Mouse (Mus musculus): ENCODE data around the gene Zbtb7b. TPM values are rescaled to one million over a fixed set of nuclear protein-coding genes. Genes with fewer than 3 reads are reported as not detected.
"Not testable (repeated sequence)": the region's sequence is repeated elsewhere in the genome, so short reads cannot be mapped to it uniquely, and the experiment has no call there.

The Zbtb7b gene
- 0.70 and 0.73 TPM in 2 replicates for polyA plus RNA-seq (2015; fragmentation: Nextera tagmentation; extraction: Ambion mirVana)

DNA sequence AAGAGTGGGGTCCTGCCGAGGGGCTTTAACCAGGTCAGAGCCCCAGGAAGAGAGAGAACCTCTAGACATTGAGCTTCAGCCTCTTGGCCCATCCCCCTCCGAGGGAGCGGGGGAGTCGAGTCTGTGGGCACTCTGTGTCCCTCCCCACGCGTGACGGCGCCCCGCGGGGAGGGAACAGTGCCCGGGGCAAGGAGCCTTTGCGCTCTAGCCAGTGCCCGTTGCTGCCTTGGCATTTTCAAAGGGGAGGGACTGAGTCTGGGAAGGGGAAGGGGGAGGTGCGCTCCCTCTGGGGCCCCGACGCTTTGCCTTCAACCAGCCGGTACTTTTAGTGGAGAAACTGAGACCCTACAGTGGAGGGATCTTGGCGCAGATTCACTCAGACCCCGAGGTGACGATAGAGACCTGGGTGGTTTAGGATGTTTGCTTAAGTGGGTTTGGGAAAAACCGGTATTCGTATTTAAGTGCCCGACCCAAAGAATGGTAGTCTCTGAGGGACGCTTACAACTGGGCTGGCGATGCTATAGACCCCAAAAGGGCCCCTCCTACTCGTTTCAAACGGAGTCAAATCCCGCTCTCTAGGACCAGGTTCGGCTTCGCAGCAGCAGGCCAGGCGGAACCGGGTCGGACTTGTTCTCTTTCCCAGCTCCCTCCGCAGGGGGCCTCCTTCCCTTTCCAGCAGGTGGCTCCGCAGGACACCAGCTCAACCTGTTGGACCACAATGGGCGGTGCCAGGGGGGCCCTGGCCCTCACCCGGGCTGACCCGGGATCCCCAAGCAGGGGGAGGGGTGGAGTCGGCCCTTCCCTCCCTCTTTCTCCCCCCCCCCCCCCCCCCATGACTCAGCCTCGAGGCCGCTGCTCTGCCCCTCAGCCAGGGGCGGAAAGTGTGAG, at the start of gene Zbtb7b:
TSS of gene Zbtb7b (minus strand) at position 771 of the 888 bp plus-strand sequence.
- Histone ChIP-seq H3K9me3 (no peaks in the 10 kb centered on the region), H3K27ac (peak within 1 kb of the TSS; percentile 58; the same call in 1 of the 2 replicates), H3K4me2 (peak within 1 kb of the TSS; percentile 99), H3K9ac (peak within 1 kb of the TSS; percentile 68), H3K27me3 (peaks cover 50% of the 10 kb centered on the region), H3K36me3 (no peaks in the 10 kb centered on the region; the same call in 1 of the 2 replicates), H3K4me3 (peak within 1 kb of the TSS; percentile 52), H3K4me1 (replicated peaks) (peaks cover 70% of the 10 kb centered on the region)
- WGBS, result 0% methylated on average over 39 of the region's 42 CpGs
- peak; percentile 53 for ATAC-seq (ENCODE audit: low FRiP score)

DNA sequence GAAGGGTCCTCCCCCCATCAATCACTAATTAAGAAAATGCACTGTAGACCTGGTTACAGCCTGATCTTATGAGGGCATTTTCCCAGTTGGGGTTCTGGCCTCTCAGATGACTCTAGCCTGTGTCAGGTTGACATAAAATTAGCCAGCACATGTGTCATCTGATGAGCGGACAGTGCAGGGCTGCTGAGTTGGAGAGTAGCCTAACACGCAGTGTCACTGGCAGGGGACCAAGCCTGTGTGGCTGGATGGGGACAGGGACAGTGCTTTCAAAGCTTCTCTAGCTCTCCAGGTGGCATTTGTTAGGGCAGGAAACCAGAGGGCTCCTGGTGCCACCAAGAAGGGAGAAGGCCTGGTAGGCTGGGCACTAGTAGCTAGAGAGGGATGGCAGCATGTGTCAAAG, 46.1 kb upstream of the Zbtb7b start:
- no peaks in the 10 kb centered on the region for H3K9me3 ChIP-seq
- ATAC-seq (ENCODE audit: low FRiP score), result no peak
- peaks cover 17% of the 10 kb centered on the region for H3K4me1 ChIP-seq (replicated peaks)
- WGBS, result 92% methylated on average over 2 of the region's 2 CpGs
- H3K27me3 ChIP-seq, result no peaks in the 10 kb centered on the region
- no peak overlapping the region for H3K27ac ChIP-seq
- H3K4me3 ChIP-seq, result no peak overlapping the region
- no peak overlapping the region for H3K4me2 ChIP-seq
- no peaks in the 10 kb centered on the region for H3K36me3 ChIP-seq
- no peak overlapping the region for H3K9ac ChIP-seq

DNA sequence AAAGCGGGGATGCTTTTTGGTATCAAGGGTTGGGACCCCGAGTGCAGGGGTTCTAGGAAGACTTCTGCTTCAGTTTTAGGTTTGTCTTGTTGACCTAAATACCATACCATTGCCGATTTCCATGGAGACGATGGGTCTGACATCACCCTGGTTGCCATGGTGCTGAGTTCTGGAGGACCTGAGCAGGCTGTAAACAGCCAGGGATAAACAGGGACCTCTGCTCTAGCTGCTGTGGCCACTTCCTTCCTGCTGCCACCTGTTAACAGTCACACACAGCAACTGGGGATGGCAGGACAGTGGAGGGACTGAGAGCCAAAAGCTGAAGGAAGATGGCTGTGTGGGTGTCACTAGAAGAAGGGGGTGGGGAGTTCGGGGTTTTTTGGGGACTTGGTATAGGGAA, 42.7 kb upstream of the Zbtb7b start:
- peaks cover 27% of the 10 kb centered on the region for H3K4me1 ChIP-seq (replicated peaks)
- peaks cover 28% of the 10 kb centered on the region for H3K36me3 ChIP-seq
- H3K27ac ChIP-seq, result no peak overlapping the region
- whole genome bisulfite sequencing, result 26% methylated on average over 5 of the region's 5 CpGs
- peak overlapping the region; percentile 46 for H3K4me2 ChIP-seq
- H3K9ac ChIP-seq, result peak overlapping the region; percentile 51; the same call in 1 of the 2 replicates
- H3K9me3 ChIP-seq, result no peaks in the 10 kb centered on the region
- H3K4me3 ChIP-seq, result peak overlapping the region; percentile 34
- no peaks in the 10 kb centered on the region for H3K27me3 ChIP-seq
- no peak for ATAC-seq (ENCODE audit: low FRiP score)

DNA sequence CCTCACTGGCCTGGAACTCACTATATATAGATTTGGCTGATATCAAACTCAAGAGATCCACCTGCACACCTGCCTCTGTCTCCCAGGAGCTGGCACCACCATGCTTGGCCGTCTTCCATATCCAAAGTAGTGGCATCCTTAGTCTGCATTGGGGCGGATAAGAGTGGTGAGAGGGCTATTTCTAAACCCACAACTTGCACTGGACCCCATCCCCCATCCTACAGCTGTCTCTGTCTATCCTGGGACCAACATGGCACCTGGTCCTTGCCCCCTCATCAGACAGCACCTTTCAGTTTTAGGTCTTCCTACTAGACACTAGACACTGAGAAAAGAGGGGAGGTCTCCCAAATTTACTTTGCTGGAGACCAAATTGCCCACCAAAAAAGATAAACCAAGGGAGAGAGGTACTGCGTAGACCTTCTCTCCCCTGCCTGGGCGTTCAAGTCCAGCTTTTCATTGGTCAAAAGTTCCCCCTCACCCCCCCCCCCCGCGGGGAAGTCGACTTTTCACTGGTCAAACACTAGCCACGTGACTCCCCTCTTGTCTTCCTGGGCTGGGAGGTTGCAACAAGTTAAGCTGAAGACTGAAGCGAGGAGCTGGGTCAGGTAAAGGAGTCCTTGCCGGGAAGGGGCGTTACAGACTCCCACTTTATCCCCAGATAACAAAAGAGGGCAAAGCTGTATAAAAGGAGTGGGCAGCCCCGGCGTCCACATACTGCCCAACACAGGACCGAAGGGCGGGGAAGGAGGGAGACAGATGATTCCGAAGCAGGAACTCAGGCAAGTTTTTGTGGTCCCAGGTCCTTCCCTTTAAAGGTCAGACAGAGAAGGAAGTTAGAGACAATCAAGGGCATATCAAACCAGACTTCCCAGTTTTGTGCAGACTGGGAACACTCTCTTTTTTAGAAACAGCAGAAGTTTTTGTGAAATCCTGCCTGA, 41.9 kb upstream of the Zbtb7b start, which contains the start of gene Pbxip1:
TSS of gene Pbxip1 (plus strand) at position 531 of the 938 bp plus-strand sequence.
- ATAC-seq (ENCODE audit: low FRiP score), result peak; percentile 64
- peak within 1 kb of the TSS; percentile 34 for H3K4me3 ChIP-seq
- H3K9ac ChIP-seq, result peak within 1 kb of the TSS; percentile 51; the same call in 1 of the 2 replicates
- peaks cover 34% of the 10 kb centered on the region for H3K4me1 ChIP-seq (replicated peaks)
- H3K27me3 ChIP-seq, result no peaks in the 10 kb centered on the region
- H3K4me2 ChIP-seq, result peak within 1 kb of the TSS; percentile 46
- H3K27ac ChIP-seq, result no peak within 1 kb of the TSS; the same call in 1 of the 2 replicates
- peaks cover 29% of the 10 kb centered on the region for H3K36me3 ChIP-seq
- WGBS, result 5% methylated on average over 16 of the region's 16 CpGs
- H3K9me3 ChIP-seq, result no peaks in the 10 kb centered on the region

DNA sequence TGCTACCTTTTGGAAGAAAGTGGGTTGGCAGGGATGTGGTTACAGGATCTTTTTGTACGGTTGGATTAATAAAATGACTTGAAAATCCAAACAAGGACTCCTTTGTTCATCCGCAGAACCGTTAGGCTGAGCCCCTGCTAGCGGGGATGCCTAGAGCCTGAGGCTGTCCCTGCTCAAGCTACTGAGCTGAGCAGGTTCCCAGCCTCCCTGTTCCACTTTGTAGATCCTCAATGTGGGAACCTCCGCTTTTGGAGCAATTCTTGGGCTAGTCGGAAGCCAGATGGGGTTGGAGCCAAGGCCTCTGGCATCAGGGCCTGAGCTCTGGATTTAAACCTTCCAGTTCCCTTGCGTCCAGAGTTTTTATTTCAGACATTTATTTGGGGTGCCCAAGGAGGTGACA, 40.5 kb upstream of the Zbtb7b start:
- no peak overlapping the region; the same call in 1 of the 2 replicates for H3K27ac ChIP-seq
- ATAC-seq (ENCODE audit: low FRiP score), result no peak
- peaks cover 44% of the 10 kb centered on the region for H3K4me1 ChIP-seq (replicated peaks)
- WGBS, result 69% methylated on average over 7 of the region's 7 CpGs
- H3K27me3 ChIP-seq, result no peaks in the 10 kb centered on the region
- no peaks in the 10 kb centered on the region for H3K9me3 ChIP-seq
- peaks cover 29% of the 10 kb centered on the region for H3K36me3 ChIP-seq
- no peak overlapping the region for H3K4me3 ChIP-seq
- no peak overlapping the region for H3K4me2 ChIP-seq
- no peak overlapping the region for H3K9ac ChIP-seq

DNA sequence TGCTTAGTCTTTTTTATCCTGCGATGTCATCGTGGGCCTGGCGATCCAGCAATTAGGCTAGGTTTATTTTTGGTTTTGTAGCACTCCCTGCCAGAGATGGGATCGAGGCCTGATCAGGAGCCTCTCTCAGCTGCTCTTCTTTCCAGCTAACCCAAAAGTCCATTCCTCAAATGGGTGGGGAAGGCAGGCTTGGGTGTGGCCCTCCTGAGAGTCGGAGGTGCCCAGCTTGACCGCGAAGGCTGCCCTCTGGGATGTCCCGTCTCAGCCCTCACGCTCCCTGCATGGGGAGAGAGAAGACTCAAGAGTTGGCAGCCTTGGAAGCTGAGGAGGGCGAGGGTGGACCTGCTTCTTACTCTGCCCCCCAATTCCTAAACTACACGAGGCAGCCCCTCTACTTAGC, 40.0 kb upstream of the Zbtb7b start:
- Histone ChIP-seq H3K36me3 (peaks cover 29% of the 10 kb centered on the region), H3K27me3 (no peaks in the 10 kb centered on the region), H3K4me2 (no peak overlapping the region), H3K27ac (no peak overlapping the region), H3K4me3 (no peak overlapping the region), H3K9me3 (no peaks in the 10 kb centered on the region), H3K9ac (no peak overlapping the region), H3K4me1 (replicated peaks) (peaks cover 44% of the 10 kb centered on the region)
- ATAC-seq (ENCODE audit: low FRiP score), result no peak
- WGBS, result 85% methylated on average over 11 of the region's 11 CpGs

DNA sequence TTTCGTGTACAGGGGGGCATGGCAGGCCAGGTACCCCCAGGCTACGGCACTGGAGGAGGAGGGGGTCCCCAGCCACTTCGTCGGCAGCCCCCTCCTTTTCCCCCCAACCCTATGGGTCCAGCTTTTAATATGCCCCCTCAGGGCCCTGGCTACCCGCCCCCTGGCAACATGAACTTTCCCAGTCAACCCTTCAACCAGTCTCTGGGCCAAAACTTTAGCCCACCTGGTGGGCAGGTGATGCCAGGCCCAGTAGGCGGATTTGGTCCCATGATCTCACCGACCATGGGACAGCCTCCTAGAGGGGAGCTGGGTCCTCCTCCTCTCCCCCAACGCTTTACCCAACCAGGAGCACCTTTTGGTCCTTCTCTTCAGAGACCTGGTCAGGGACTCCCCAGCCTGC, 38.0 kb upstream of the Zbtb7b start:
- no peak overlapping the region for H3K27ac ChIP-seq
- H3K4me2 ChIP-seq, result no peak overlapping the region
- no peak for ATAC-seq (ENCODE audit: low FRiP score)
- peaks cover 29% of the 10 kb centered on the region for H3K36me3 ChIP-seq
- H3K4me3 ChIP-seq, result no peak overlapping the region
- H3K27me3 ChIP-seq, result no peaks in the 10 kb centered on the region
- H3K4me1 ChIP-seq (replicated peaks), result peaks cover 41% of the 10 kb centered on the region
- WGBS, result 91% methylated on average over 8 of the region's 8 CpGs
- no peaks in the 10 kb centered on the region for H3K9me3 ChIP-seq
- no peak overlapping the region for H3K9ac ChIP-seq

DNA sequence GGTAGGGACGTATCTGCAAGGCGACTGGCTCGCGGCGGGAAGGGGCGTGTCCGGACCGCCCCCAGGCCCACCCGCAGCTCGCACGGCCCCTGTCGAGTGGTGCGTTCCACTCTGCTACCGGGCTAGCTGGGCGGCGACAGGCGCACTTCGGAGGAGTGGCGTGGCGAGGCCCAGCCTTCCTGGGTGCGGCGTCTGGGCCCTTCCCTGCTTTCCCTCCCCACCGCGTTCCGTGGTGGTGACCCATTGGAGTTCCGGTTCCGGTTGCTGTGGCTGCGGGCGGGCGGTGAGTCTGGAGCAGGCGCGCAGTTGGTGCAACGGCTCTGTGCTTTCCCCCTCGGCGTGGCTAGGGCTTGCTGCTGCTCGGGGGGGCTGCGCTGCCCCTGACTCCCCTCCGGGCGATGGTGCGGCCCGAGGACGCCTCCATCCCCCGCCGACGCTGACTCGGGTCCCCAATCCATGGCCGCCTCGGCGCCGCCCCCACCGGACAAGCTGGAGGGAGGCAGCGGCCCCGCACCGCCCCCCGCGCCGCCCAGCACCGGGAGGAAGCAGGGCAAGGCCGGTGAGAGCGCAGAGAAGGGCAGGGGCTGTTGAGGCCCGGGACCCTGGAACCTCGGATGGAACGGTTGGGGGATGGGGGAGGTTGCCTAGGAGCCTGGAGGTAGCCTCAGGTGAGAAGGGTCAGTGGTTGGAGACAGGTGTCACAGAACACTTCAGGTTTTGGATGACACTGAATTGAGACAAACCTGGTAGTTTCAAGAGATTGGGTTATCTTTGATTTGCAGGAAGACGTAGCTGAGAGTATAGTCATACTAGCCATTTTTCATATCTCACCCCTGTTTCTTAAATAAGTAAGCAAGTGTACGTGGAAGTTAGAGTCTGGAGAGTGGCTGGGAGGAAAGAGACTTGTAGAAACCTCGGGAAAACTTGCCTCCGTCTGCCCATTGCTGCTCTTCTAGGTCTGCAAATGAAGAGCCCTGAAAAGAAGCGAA, 35.9 kb upstream of the Zbtb7b start, which contains the start of gene Pygo2:
TSS of gene Pygo2 (plus strand) at position 44 of the 989 bp plus-strand sequence.
- peak within 1 kb of the TSS; percentile 97 for H3K4me3 ChIP-seq
- peak within 1 kb of the TSS; percentile 87 for H3K4me2 ChIP-seq
- ATAC-seq (ENCODE audit: low FRiP score), result peak; percentile 98
- H3K27ac ChIP-seq, result peak within 1 kb of the TSS; percentile 93
- H3K9me3 ChIP-seq, result no peaks in the 10 kb centered on the region
- H3K9ac ChIP-seq, result peak within 1 kb of the TSS; percentile 97
- H3K4me1 ChIP-seq (replicated peaks), result peaks cover 26% of the 10 kb centered on the region
- 3% methylated on average over 63 of the region's 68 CpGs for WGBS
- no peaks in the 10 kb centered on the region for H3K27me3 ChIP-seq
- H3K36me3 ChIP-seq, result peaks cover 43% of the 10 kb centered on the region

DNA sequence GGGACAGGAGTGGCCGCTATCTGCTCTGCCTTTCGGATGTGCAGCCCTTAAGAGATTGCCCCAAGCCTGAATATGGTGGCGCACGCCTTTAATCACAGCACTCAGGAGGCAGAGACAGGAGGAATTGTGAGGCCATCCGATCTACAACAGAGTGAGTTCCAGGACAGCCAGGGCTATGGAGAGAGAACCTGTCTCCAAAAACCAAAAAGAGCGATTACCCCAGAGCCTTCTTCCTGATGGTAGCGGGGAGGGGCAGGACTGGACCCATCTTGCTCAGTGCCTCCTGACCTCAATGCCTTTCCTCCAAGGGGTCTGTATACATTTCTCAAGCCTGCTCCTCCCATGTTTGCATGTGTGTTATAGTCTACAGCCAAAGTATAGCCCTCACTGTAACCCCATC, 34.4 kb upstream of the Zbtb7b start:
- H3K27me3 ChIP-seq; H3K27ac ChIP-seq; H3K4me2 ChIP-seq; ATAC-seq (ENCODE audit: low FRiP score); H3K9ac ChIP-seq; H3K4me3 ChIP-seq; H3K9me3 ChIP-seq: not testable (repeated sequence)
- peaks cover 38% of the 10 kb centered on the region for H3K36me3 ChIP-seq
- H3K4me1 ChIP-seq (replicated peaks), result peaks cover 20% of the 10 kb centered on the region
- WGBS, result 95% methylated on average over 7 of the region's 7 CpGs

DNA sequence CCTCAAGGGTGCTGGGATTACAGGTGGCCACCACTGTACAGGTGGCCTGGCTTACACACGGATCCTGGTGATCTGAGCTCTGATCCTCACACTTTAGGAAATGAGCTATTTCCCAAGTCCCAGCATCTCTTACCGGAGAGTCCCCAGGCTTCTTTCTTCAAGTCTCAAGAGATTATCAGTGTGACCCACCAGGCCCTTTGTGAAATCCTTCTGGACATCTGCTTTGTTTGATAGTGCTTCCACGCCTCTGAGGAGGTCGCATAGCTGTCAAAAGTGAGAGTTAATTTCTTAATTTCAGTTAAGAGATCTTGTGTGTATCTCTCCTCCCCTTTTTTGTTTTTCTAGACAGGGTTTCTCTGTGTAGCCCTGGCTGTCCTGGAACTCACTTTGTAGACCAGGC, 31.3 kb upstream of the Zbtb7b start:
- ATAC-seq (ENCODE audit: low FRiP score), result no peak
- Histone ChIP-seq H3K4me3 (no peak overlapping the region), H3K27ac (no peak overlapping the region), H3K9me3 (no peaks in the 10 kb centered on the region), H3K36me3 (peaks cover 19% of the 10 kb centered on the region), H3K27me3 (no peaks in the 10 kb centered on the region), H3K9ac (no peak overlapping the region), H3K4me1 (replicated peaks) (peaks cover 22% of the 10 kb centered on the region), H3K4me2 (no peak overlapping the region)
- WGBS, result 86% methylated on average over 4 of the region's 4 CpGs

DNA sequence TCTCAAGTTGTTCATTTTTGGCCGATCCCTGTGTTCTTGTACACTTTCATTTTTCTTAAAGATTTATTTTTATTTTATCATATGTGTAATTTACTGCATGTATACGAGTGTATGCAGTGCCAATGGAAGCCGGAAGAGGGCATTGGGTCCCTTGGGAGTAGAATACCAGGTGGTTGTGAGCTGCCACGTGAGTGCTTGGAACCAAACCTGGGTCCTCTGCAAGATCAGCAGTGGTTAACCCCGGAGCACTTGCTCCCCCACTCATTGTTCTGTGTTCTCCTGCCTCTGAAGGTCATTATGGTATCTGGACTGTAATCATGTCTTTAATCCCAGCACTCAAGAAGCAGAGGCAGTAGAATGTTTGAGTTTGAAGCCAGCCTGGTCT, 30.6 kb upstream of the Zbtb7b start:
- no peak for ATAC-seq (ENCODE audit: low FRiP score)
- H3K36me3 ChIP-seq, result peaks cover 19% of the 10 kb centered on the region
- H3K27me3 ChIP-seq, result no peaks in the 10 kb centered on the region
- H3K4me2 ChIP-seq, result no peak overlapping the region
- no peaks in the 10 kb centered on the region for H3K9me3 ChIP-seq
- H3K9ac ChIP-seq, result no peak overlapping the region
- peaks cover 21% of the 10 kb centered on the region for H3K4me1 ChIP-seq (replicated peaks)
- WGBS, result 89% methylated on average over 5 of the region's 5 CpGs
- no peak overlapping the region for H3K4me3 ChIP-seq
- H3K27ac ChIP-seq, result no peak overlapping the region
